Mouse (Mus musculus) liver, adult 2 months (tissue): ENCODE measurements around the gene Phkb.

Source experiments
- CTCF ChIP-seq: fragments of 200-500 bp; IDR thresholded peaks from 2 replicates; pipeline ENCODE4 v1.5.1; 2011; ENCODE audit warnings: low read depth, low read length, control low read depth
- POLR2A ChIP-seq: fragments of 200-500 bp; IDR thresholded peaks from 2 replicates; pipeline ENCODE4 v1.6.1; 2011; ENCODE audit warnings: low read length, control low read depth; ENCODE audit not compliant: insufficient read depth; ENCODE audit errors: extremely low read depth

GRCm38 (mm10) chr8:86042049-86042448, 201.3 kb downstream of the Phkb start:
- TF ChIP-seq CTCF: no peak
- TF ChIP-seq POLR2A: no peak
